Mouse (Mus musculus): ENCODE data around the gene Krt16.

DNA sequence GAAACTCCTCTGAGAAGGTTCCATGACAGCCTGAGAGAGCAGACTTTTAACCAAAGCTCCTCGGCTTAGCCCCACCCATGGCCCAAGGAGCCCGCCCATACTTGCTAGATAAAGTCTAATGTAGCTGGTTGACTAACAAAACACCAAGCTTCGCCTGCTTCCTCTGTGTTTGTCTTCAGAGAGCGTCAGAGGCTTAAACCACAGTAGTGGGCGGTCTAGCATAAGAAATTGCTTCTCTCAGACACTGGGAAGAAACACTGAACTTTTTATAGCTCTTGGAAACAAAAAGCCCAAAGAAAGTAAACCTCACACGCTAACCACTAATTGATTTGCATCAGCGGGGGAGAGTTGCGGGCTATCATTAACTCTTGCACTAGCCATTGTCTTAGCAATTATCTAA is 27.0 kb downstream of the Krt16 start:
- TF ChIP-seq CTCF (IDR thresholded peaks at IDR 0.05; ENCODE audit: borderline replicate concordance, control insufficient read depth, extremely low read depth, insufficient read depth, low read length, poor library complexity) (no peak), POLR2A (IDR thresholded peaks at IDR 0.05; ENCODE audit: control insufficient read depth, extremely low read depth, insufficient read depth, low read length, poor library complexity) (no peak)
